Mouse (Mus musculus) kidney, adult 2 months (tissue): ENCODE measurements around the gene Hic1.

ENCODE experiments used
- CTCF ChIP-seq: fragments of 200-500 bp; conservative IDR thresholded peaks from 2 replicates; pipeline ENCODE4 v1.5.1; 2011; ENCODE audit warnings: low read depth, mild to moderate bottlenecking, control low read depth, low read length, moderate library complexity, mixed read lengths; ENCODE audit not compliant: insufficient read depth, insufficient read length
- POLR2A ChIP-seq: fragments of 200-500 bp; IDR thresholded peaks from one replicate; pipeline ENCODE4 v1.6.1; 2011; ENCODE audit warnings: low read depth, low read length, control low read depth

DNA sequence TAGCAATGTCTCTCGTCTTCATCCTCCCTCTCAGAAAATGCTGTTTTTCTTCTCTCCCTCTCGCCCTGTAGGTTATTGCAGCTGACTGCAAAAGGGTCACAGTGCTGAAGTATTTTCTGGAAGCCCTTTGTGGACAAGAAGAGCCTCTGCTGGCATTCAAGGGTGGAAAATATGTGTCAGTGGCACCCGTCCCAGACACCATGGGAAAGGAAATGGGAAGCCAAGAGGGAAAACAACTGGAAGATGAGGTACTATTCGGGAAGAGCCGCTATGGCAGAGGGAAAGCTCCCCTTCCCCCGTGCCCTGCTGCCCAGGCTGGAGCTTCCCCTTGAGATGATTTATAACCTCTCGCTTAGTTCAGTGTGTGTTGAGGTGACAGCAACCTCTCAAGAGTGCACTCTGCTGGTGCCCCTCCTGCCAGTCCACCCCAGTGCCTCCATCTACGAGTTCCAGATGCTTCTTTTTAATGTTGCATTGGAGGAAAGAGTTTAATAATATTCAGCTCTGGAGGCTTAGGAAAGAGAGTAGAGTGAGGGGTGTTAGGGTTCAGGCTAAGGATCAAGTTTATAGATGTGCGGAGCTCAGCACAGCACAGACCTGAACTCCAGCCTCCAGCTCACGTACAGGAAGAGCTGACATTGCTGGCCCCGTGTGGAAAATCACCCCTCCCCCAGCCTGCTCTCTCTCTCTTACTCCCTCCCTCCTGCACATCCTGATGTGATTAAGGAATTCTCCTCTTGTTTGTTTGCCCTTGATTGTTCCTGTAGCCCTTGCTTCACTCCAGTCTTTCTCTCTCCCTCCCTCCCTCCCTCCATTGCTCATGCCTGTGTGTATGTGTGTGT lies 30.0 kb downstream of the Hic1 start:
- TF ChIP-seq CTCF: no peak
- no peak for TF ChIP-seq POLR2A
